Mouse (Mus musculus) hindbrain, embryonic 12.5 days (tissue): ENCODE measurements around the gene Myo1f. TPM values are rescaled to one million over a fixed set of nuclear protein-coding genes. Genes with fewer than 3 reads are reported as not detected.
A peak's percentile ranks its signal among the peaks of the same experiment; 100 is the strongest.

Experiments
- ATAC-seq: fragments of 200-750 bp; cut with Nextera tagmentation; 2 replicates; pipeline ENCODE4 v1.8.0; 2017; ENCODE audit warnings: moderate TSS enrichment; ENCODE audit not compliant: low FRiP score
- H3K27ac ChIP-seq: fragments of 300-500 bp; sonication (generic); 2 replicates; pipeline ENCODE4 v1.5.1; 2016; ENCODE audit warnings: mild to moderate bottlenecking
- H3K27me3 ChIP-seq: fragments of 300-500 bp; sonication (generic); 2 replicates; pipeline ENCODE4 v1.6.1; 2016; ENCODE audit warnings: mild to moderate bottlenecking
- H3K36me3 ChIP-seq: fragments of 300-500 bp; sonication (generic); 2 replicates; pipeline ENCODE4 v1.6.1; 2016; ENCODE audit warnings: mild to moderate bottlenecking
- H3K4me1 ChIP-seq: fragments of 300-500 bp; sonication (generic); 2 replicates; pipeline ENCODE4 v1.6.1; 2016
- H3K4me2 ChIP-seq: fragments of 300-500 bp; sonication (generic); replicated peaks from 2 replicates; pipeline ENCODE4 v1.6.1; 2016; ENCODE audit warnings: mild to moderate bottlenecking
- H3K4me3 ChIP-seq: fragments of 300-500 bp; sonication (generic); 2 replicates; pipeline ENCODE4 v1.5.1; 2016; ENCODE audit warnings: mild to moderate bottlenecking
- H3K9ac ChIP-seq: fragments of 300-500 bp; sonication (generic); 2 replicates; pipeline ENCODE4 v1.6.1; 2016; ENCODE audit warnings: mild to moderate bottlenecking, moderate library complexity
- H3K9me3 ChIP-seq: fragments of 300-500 bp; sonication (generic); replicated peaks from 2 replicates; pipeline ENCODE4 v1.6.1; 2016; ENCODE audit warnings: mild to moderate bottlenecking
- WGBS: fragments of 180-500 bp; shearing (Covaris S2); methylation state at CpG from one replicate; pipeline ENCODE4 v1.1.7; 2016; 5-methylcytosine and 5-hydroxymethylcytosine counted together
- polyA plus RNA-seq: library from polyadenylated mRNA; unstranded; fragments of >200 nt; fragmentation: Nextera tagmentation; extraction: Ambion mirVana; gene quantifications from 2 replicates; pipeline ENCODE4 v1.2.1, GENCODE M21; 2016

Myo1f gene
- polyA plus RNA-seq: 2.1 and 2.6 TPM in 2 replicates

DNA sequence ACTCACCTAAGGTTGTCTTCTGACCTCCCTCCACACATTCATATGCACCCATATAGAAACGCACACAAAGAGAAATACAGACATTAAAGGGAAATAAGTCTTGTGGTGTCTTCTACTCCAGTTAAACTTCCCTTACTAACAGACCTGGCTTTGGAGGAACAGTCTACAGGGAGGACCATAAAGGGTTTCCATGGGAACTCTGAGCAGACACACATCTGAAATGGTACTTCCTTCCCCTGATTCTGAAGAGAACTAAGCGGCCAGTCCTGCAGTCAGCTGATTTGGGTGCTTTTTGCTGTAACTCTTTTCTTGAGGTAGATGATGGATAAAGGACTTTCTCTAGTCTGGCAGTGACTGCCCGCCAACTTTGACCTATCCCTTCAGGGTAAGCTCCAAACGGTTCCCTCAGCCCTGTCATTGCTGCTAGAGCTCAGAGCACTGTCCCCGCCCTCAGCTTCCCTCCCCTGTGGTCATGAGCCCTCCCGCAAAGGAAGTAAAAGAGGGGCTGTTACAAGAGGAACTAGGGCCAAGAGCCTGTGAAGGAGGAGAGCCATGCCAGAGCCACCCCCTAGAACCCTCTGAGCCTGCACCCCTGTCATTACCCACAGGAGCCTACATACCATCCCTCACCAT is at the start of gene Myo1f:
Myo1f (plus strand) TSS at position 485 of the 633 bp plus-strand sequence.
- Histone ChIP-seq H3K27ac (no peak within 1 kb of the TSS), H3K9ac (no peak within 1 kb of the TSS), H3K9me3 (no peaks in the 10 kb centered on the region), H3K27me3 (no peaks in the 10 kb centered on the region), H3K4me1 (no peaks in the 10 kb centered on the region), H3K4me2 (no peak within 1 kb of the TSS), H3K4me3 (no peak within 1 kb of the TSS), H3K36me3 (peaks cover 21% of the 10 kb centered on the region)
- ATAC-seq: no peak
- 51% methylated on average over 6 of the region's 6 CpGs for WGBS

DNA sequence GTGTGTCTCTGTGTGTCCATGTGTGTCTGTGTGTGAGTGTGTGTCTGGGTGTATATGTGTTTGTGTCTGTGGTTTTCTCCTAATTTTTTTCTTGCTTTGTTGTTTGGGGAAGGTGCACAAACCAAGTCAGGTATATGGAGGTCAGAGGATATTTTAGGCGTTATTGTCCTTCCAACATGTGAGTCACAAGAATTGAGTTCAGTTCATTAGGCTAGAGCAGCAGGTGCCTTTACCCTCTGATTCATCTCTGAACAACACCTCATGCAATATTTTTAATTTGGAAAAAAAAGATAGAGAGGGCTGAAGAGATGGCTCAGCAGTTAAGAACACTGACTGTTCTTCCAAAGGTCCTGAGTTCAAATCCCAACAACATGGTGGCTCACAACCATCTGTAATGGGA is 47.1 kb upstream of the Myo1f start:
- Histone ChIP-seq H3K4me3 (no peak overlapping the region), H3K27ac (no peak overlapping the region), H3K9ac (no peak overlapping the region), H3K27me3 (no peaks in the 10 kb centered on the region), H3K9me3 (no peaks in the 10 kb centered on the region), H3K4me2 (no peak overlapping the region), H3K4me1 (no peaks in the 10 kb centered on the region), H3K36me3 (no peaks in the 10 kb centered on the region)
- no peak for ATAC-seq
- WGBS: 89% methylated on average over 1 of the region's 1 CpGs

DNA sequence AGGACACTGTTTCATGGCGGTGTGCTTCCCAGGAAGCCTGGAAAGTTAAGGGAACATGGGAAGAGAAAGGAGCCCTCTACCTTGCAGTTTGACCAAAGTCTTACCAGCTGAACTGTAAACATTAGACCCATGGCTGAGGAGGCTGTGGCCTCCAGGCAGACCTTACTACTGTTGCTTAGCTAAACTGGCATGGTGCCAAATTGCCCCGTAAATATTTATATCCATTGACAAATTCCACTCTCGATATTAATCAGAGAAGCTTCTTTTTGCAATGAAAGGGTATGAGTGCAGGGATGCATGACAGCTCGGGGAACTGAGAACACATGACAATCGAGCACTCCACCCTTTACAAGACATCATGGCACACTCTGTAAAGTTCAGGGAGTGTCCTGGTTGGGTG is 45.3 kb upstream of the Myo1f start:
- H3K36me3 ChIP-seq: no peaks in the 10 kb centered on the region
- no peak overlapping the region for H3K4me3 ChIP-seq
- no peak overlapping the region for H3K9ac ChIP-seq
- H3K4me1 ChIP-seq: no peaks in the 10 kb centered on the region
- no peak overlapping the region for H3K4me2 ChIP-seq
- no peak overlapping the region for H3K27ac ChIP-seq
- 81% methylated on average over 5 of the region's 5 CpGs for WGBS
- H3K9me3 ChIP-seq: no peaks in the 10 kb centered on the region; the same call in 1 of the 2 replicates
- no peak for ATAC-seq
- H3K27me3 ChIP-seq: no peaks in the 10 kb centered on the region

DNA sequence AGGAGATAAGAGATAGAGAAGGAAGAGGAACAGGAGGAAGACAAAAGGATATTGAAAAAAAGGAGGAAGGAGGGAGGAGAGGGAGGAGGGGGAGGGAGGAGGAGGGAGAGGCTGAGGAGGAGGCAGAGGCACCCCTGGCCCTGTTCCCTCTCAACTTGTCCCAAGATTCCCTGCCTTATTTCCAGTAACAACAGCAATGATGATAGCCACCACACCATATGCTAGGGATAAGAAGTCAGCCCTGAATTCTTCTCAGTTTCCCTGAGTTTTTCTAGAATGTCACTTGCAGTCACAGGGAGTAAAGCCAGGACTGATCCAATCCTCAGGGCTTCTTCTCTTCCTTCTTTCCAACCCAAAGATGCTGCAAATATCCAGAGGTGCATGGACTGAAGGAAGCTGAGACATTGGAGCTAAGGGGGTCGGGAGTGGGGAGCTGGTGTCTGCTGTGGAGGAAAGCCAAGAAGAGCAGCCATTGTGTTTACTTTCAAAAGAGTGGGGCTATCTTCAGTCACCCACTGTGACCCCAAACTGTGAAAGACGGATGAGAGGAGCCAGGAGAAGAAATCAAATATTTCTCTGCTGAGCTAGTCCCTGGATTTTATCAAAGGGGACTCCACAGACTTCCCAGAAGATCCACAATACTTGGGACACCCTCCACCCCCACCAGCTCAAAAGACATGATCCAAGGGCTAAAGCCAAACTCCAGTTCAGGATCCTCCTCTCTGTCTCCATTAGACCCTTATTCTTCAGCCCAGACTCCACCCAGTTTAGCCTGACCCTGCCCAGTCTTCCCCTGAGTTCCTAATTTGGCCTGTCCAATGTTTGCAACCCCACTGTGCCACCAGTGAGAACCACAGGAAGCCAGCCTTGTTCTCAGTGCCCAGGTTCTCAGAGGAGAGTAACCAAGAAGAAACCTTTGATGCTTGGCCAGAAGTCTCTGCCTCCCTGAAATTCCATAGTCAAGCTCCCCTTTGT is 42.8 kb upstream of the Myo1f start:
- Histone ChIP-seq H3K36me3 (no peaks in the 10 kb centered on the region), H3K27me3 (no peaks in the 10 kb centered on the region), H3K4me2 (no peak overlapping the region), H3K9me3 (no peaks in the 10 kb centered on the region; the same call in 1 of the 2 replicates), H3K27ac (no peak overlapping the region), H3K4me3 (no peak overlapping the region), H3K4me1 (no peaks in the 10 kb centered on the region), H3K9ac (no peak overlapping the region)
- ATAC-seq: no peak
- 10% methylated on average over 2 of the region's 2 CpGs for WGBS

DNA sequence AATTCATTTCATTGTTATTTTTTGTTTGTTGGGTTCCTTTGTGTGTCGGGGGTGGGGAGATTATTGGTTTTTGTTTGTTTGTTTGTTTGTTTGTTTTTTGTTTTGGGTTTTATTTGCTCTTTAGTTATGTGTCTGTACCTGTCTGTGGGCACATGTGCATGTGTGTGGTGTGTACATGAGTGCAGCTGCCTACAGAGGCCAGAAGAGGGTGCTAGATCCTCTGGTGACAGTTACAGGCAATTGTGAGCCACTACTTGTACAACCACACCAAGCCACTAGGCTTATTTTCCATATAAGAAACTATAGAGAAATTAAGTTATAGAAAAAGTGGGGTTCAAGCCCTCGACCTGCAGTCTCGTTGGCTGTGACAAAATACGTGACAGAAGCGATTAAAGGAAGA is 41.6 kb upstream of the Myo1f start:
- ATAC-seq: no peak
- no peaks in the 10 kb centered on the region for H3K27me3 ChIP-seq
- H3K36me3 ChIP-seq: no peaks in the 10 kb centered on the region
- no peak overlapping the region for H3K27ac ChIP-seq
- no peak overlapping the region for H3K4me3 ChIP-seq
- no peaks in the 10 kb centered on the region for H3K4me1 ChIP-seq
- no peak overlapping the region for H3K9ac ChIP-seq
- H3K4me2 ChIP-seq: no peak overlapping the region
- H3K9me3 ChIP-seq: no peaks in the 10 kb centered on the region; the same call in 1 of the 2 replicates
- WGBS: 89% methylated on average over 5 of the region's 5 CpGs

DNA sequence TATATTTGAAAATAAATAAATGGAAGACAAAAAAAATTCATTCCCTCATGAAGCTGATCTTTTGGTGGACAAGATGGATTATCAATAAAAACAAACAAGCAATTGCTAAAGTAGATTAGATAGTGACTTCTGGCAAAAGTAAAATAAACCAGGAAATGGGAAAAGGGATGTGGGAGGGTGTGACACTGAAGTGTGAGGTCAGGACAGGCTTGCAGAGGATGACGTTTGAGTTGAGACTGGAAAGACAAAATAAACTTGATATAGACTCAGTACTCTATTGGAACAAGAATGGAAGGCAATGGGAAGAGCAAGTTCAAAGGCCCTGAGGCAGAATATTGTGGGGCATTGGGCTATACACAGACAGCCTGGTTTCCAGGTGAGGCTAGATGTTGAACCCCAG is 35.1 kb upstream of the Myo1f start:
- Histone ChIP-seq H3K9me3 (no peaks in the 10 kb centered on the region), H3K4me3 (no peak overlapping the region), H3K4me2 (no peak overlapping the region), H3K9ac (no peak overlapping the region), H3K27ac (no peak overlapping the region), H3K36me3 (no peaks in the 10 kb centered on the region), H3K4me1 (peaks cover 11% of the 10 kb centered on the region), H3K27me3 (no peaks in the 10 kb centered on the region)
- no peak for ATAC-seq
- 56% methylated on average over 1 of the region's 1 CpGs for WGBS

DNA sequence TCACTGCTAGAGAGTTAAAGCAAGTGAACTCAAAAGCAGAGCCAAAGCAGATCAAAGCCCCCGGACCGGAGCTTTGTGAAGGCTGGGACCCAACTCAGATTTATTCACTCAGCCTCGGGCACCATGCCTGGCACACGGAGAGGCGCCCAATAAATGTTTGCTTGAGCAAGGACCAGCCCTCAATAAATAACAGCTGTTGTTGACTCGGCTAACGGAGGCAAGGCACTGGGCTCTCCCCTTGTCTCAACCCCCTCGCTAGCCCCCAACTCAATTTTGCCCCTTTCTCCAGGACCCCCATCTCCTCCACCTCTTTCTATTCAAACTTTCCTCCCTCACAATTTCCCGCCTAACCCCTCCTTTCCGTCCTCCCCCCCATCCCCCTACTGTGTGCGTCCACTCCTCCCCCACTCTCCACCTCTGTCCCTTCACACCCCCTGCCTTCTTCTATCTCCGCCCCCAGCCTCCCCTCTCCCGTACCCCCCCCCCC is 32.0 kb upstream of the Myo1f start:
- H3K27me3 ChIP-seq: no peaks in the 10 kb centered on the region
- WGBS: 7% methylated on average over 11 of the region's 13 CpGs
- H3K9me3 ChIP-seq: no peaks in the 10 kb centered on the region
- peak overlapping the region; percentile 73 for H3K9ac ChIP-seq
- H3K36me3 ChIP-seq: no peaks in the 10 kb centered on the region; the same call in 1 of the 2 replicates
- H3K27ac ChIP-seq: peak overlapping the region; percentile 78
- peak; percentile 38 for ATAC-seq
- peaks cover 19% of the 10 kb centered on the region for H3K4me1 ChIP-seq
- H3K4me2 ChIP-seq: peak overlapping the region; percentile 79
- H3K4me3 ChIP-seq: peak overlapping the region; percentile 60

DNA sequence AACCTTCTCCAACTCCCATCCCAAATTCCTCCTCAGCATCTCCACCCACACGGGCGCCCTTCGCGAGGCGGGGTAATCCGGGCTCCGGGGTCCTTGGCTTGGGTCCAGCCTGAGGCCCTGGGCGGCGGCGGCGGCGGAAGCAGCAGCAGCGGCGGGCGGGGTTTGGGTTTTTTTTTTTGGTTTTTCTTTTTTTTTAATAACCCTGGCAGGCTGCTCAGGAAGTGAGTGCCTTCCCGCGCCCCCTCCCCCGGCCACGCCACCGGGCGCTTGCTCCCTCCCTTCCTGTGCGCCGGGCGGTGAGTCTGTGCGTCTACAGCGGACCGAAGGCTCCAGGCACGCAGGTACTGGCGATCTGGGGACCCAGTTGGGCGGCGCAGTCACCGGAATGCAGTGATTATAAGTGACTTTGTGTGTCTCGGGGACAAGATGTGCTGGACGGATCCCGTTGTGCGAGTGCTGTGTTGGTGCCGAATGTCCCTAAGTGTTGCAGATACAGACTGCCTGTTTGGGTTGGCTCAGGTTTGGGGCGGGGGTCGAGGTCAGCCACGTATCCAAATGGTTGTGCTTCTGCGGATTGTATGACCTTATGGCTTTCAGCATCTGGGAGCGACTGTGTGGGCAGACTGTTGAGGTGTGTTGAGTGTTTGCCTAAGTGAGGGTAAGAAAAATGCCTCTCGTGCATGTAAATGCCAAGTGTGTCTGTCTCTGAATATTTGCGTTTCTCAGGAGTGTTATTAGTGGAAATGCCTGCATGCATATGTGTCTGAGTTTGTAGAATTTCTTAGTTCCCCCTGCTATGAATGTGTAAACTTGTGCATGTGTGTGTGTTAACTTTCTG is 31.4 kb upstream of the Myo1f start, which contains the start of gene Adamts10:
Adamts10 (plus strand) TSS at position 287 of the 838 bp plus-strand sequence.
- Histone ChIP-seq H3K9me3 (no peaks in the 10 kb centered on the region), H3K36me3 (peaks cover 6% of the 10 kb centered on the region), H3K27ac (peak within 1 kb of the TSS; percentile 78), H3K9ac (peak within 1 kb of the TSS; percentile 73), H3K4me2 (peak within 1 kb of the TSS; percentile 79), H3K4me1 (peaks cover 19% of the 10 kb centered on the region), H3K27me3 (no peaks in the 10 kb centered on the region), H3K4me3 (peak within 1 kb of the TSS; percentile 60)
- under 1% methylated on average over 41 of the region's 44 CpGs for WGBS
- ATAC-seq: peak; percentile 64

DNA sequence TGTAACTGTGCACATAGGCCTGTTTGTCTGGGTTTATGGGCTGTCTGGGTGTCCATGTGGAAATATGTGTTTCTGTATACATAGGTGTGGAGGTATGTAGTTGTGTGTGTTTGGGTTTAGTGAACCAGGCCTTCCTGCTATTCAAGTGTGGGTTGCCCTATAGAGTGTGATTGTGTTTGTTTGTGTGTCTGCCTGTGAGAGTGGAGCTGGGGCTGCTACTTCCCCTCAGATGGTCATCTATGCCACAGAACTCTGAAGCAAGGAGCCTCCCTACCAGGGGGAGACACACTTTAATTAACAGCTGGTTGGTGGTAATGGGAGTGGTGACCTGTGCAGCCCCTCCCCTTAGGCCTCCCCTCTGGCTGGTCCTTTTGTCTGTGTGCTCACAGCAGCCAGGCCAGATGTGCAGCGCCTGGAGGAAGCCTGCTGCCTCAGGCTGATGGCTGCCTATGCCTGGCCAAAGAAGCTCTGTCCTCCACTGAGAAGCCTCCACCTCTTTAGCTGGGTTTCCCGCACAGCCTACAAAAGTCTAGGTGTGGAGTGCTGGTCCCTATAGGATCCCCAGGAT is 30.6 kb upstream of the Myo1f start:
- ATAC-seq: peak; percentile 24
- no peaks in the 10 kb centered on the region for H3K27me3 ChIP-seq
- H3K9ac ChIP-seq: peak overlapping the region; percentile 73
- peaks cover 19% of the 10 kb centered on the region for H3K4me1 ChIP-seq
- 0% methylated on average over 2 of the region's 2 CpGs for WGBS
- peak overlapping the region; percentile 60 for H3K4me3 ChIP-seq
- H3K9me3 ChIP-seq: no peaks in the 10 kb centered on the region
- peak overlapping the region; percentile 78 for H3K27ac ChIP-seq
- H3K36me3 ChIP-seq: peaks cover 14% of the 10 kb centered on the region
- peak overlapping the region; percentile 79 for H3K4me2 ChIP-seq

DNA sequence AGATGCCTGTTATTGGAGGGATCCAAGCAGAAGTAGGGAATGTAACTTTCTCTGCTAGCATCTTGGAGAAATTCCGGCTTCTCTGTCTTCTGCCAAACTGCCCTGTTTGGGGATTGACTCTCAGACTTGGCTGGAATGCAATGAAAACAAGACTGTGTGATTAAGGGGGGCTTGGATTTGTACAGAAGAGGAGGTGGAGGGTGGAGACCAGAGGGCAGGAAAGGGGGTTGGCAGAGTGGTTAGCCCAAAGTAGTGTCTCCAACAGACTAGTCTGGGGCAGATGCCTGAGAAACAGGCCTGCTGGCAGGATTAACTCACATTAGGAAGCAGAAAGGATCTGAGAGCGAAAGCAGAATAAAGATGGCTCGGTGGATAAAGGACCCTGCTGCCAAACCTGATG is 29.0 kb upstream of the Myo1f start:
- WGBS: 76% methylated on average over 3 of the region's 3 CpGs
- Histone ChIP-seq H3K36me3 (peaks cover 29% of the 10 kb centered on the region), H3K9ac (no peak overlapping the region), H3K27me3 (no peaks in the 10 kb centered on the region), H3K9me3 (no peaks in the 10 kb centered on the region), H3K4me1 (peaks cover 19% of the 10 kb centered on the region), H3K4me3 (no peak overlapping the region), H3K27ac (no peak overlapping the region), H3K4me2 (no peak overlapping the region)
- ATAC-seq: no peak

DNA sequence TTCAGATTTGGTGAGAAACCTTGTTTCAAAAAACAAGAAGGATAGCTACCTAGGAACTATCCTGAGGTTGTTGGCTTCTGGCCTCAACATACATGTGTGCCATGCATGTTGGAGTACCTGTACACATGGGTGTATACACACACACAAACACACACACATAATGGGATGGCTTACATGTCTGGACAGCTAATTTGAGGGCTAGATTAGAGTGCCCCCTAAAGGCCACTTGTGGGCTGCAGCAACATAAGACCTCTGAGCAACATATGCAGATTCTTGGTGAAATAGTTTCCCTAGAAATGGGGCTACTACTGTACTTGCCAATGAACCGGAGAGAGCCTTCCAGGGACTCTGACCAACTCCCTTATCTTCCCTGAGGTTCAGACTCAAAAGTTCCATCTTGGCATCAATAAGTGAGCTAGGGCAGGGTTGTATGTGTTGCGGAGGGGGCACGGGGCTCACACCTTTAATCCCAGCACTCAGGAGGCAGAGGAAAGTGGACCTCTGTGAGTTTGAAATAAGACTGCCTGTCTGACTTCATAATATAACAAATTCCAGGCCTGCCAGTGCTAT is 16.3 kb upstream of the Myo1f start:
- 90% methylated on average over 3 of the region's 3 CpGs for WGBS
- Histone ChIP-seq H3K4me3 (no peak overlapping the region), H3K4me2 (no peak overlapping the region), H3K4me1 (no peaks in the 10 kb centered on the region), H3K27ac (no peak overlapping the region), H3K9ac (no peak overlapping the region), H3K27me3 (no peaks in the 10 kb centered on the region), H3K9me3 (no peaks in the 10 kb centered on the region), H3K36me3 (peaks cover 43% of the 10 kb centered on the region)
- ATAC-seq: no peak
